ENCODE assay signal across 7 mouse cellular contexts in the genomic region with DNA sequence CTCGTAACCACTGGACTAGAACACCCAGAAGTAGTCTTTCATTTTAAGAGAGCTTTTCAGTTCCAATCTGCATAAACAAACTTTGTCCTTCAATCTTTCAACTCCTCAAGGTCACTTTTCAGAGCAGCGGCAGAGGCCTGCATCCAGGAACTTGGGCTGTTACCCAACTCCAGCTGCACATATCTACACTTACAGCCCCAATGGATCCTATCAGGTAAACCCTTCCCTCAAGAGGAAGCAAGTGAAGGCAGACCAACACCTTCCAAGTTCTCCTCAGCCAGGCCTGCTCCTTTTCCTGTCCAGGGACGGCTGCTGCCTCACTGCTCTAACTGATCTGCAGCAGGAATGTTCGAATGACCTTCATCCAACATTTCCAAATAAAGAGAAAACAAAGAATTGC. TPM values are rescaled to one million over a fixed set of nuclear protein-coding genes. Genes with fewer than 3 reads are reported as not detected.
A peak's percentile ranks its signal among the peaks of the same experiment; 100 is the strongest.
DNase-seq lines count a peak whose midpoint lies in the region; ATAC-seq and TF ChIP-seq lines count a peak whose summit lies in the region.

No protein-coding gene starts in this region.

- peaks cover 11% of the 10 kb centered on the region for H3K36me3 ChIP-seq in G1E (replicated peaks)
- H3K36me3 ChIP-seq in heart, embryonic 12.5 days: no peaks in the 10 kb centered on the region
- no peaks in the 10 kb centered on the region for H3K36me3 ChIP-seq in kidney, postnatal 0 days (ENCODE audit: insufficient read depth, low read length)

- WGBS in heart, embryonic 12.5 days: 16% methylated on average over 4 of the region's 4 CpGs
- 18% methylated on average over 4 of the region's 4 CpGs for WGBS in kidney, postnatal 0 days

- TF ChIP-seq CTCF in G1E (IDR thresholded peaks at IDR 0.05; ENCODE audit: low read depth, low read length): no peak
- no peak for TF ChIP-seq CTCF in kidney, postnatal 0 days (IDR thresholded peaks at IDR 0.05; ENCODE audit: low read depth)

- ATAC-seq in G1E (ENCODE audit: extremely low read depth, insufficient number of reproducible peaks, low FRiP score, poor library complexity, severe bottlenecking): no peak
- no peak for ATAC-seq in heart, embryonic 12.5 days (ENCODE audit: insufficient number of reproducible peaks, low FRiP score)
- peak; percentile 15; the same call in 1 of the 2 replicates for ATAC-seq in kidney, postnatal 0 days (replicated peaks; ENCODE audit: low FRiP score, low read depth)

- DNase-seq in G1E (ENCODE audit: low spot score): no peak
- DNase-seq in adrenal gland, adult 8-10 months: peak; percentile 49
- DNase-seq in kidney, postnatal 0 days (ENCODE audit: low spot score): peak; percentile 70
- DNase-seq in lung, postnatal 4 days: peak; percentile 10 to 39
- DNase-seq in right cerebral cortex, postnatal 36 days (ENCODE audit: low spot score in 2 of 2): no peak
- no peak for DNase-seq in Muller cell, postnatal 12 days (ENCODE audit: inconsistent ontology term)

- peak overlapping the region; percentile 96 for H3K27ac ChIP-seq in heart, embryonic 12.5 days (ENCODE audit: poor library complexity, severe bottlenecking)
- H3K27ac ChIP-seq in kidney, postnatal 0 days: peak overlapping the region; percentile 93

- peak overlapping the region; percentile 53; the same call in 1 of the 2 replicates for H3K4me3 ChIP-seq in G1E (ENCODE audit: low read depth, low read length)
- H3K4me3 ChIP-seq in heart, embryonic 12.5 days: peak overlapping the region; percentile 59
- peak overlapping the region; percentile 51 for H3K4me3 ChIP-seq in kidney, postnatal 0 days (replicated peaks; ENCODE audit: low read depth, low read length)

- H3K9me3 ChIP-seq in G1E (replicated peaks): no peaks in the 10 kb centered on the region
- H3K9me3 ChIP-seq in heart, embryonic 12.5 days (replicated peaks): no peaks in the 10 kb centered on the region
- no peaks in the 10 kb centered on the region for H3K9me3 ChIP-seq in kidney, postnatal 0 days (replicated peaks; ENCODE audit: low read length)

- peak overlapping the region; percentile 69 for H3K4me2 ChIP-seq in heart, embryonic 12.5 days
- H3K4me2 ChIP-seq in kidney, postnatal 0 days (ENCODE audit: low read length): peak overlapping the region; percentile 67

- H3K27me3 ChIP-seq in G1E (ENCODE audit: insufficient read depth, low read length): no peaks in the 10 kb centered on the region
- H3K27me3 ChIP-seq in heart, embryonic 12.5 days (replicated peaks): no peaks in the 10 kb centered on the region
- no peaks in the 10 kb centered on the region for H3K27me3 ChIP-seq in kidney, postnatal 0 days (ENCODE audit: insufficient read depth, low read length)

- peak overlapping the region; percentile 93 for H3K9ac ChIP-seq in heart, embryonic 12.5 days
- H3K9ac ChIP-seq in kidney, postnatal 0 days (ENCODE audit: low read depth, low read length): peak overlapping the region; percentile 65

- H3K4me1 ChIP-seq in G1E (ENCODE audit: insufficient read depth, low read depth, low read length): peaks cover 34% of the 10 kb centered on the region
- H3K4me1 ChIP-seq in heart, embryonic 12.5 days (replicated peaks): peaks cover 49% of the 10 kb centered on the region
- peaks cover 27% of the 10 kb centered on the region for H3K4me1 ChIP-seq in kidney, postnatal 0 days (replicated peaks; ENCODE audit: insufficient read depth, low read length)

RNA-seq across cellular contexts. Expression of a gene that starts 17.2 kb away (rescaled TPM):
- total RNA-seq in G1E (2014; fragmentation: Nextera tagmentation): 61.2 and 90.7 TPM in 2 replicates
- 35.8 and 42.9 TPM in 2 replicates for total RNA-seq in G1E (2017)
- polyA plus RNA-seq in G1E (2012): 36.7 and 80.1 TPM in 2 replicates
- 10 to 100 TPM; 53.7 to 65.7 (median 59.4) TPM for total RNA-seq in adrenal gland, adult 8-10 months (2022)
- polyA plus RNA-seq in heart, embryonic 12.5 days (2016; fragmentation: Nextera tagmentation; extraction: Ambion mirVana): 102 and 108 TPM in 2 replicates
- 107 and 108 TPM in 2 replicates for polyA plus RNA-seq in kidney, postnatal 0 days (2015; fragmentation: Nextera tagmentation; extraction: Ambion mirVana)

RNA-seq across cellular contexts. Expression of a gene that starts 40.4 kb away (rescaled TPM):
- total RNA-seq in G1E (2014; fragmentation: Nextera tagmentation) (not detected in 2 replicates), G1E (2017) (0.06 and 0.16 TPM in 2 replicates)
- not detected in 2 replicates for polyA plus RNA-seq in G1E (2012)
- total RNA-seq in adrenal gland, adult 8-10 months (2022): 10 to 100 TPM; 10.5 to 20.5 (median 15.0) TPM
- 1.4 and 1.8 TPM in 2 replicates for polyA plus RNA-seq in heart, embryonic 12.5 days (2016; fragmentation: Nextera tagmentation; extraction: Ambion mirVana)
- polyA plus RNA-seq in kidney, postnatal 0 days (2015; fragmentation: Nextera tagmentation; extraction: Ambion mirVana): 0.21 and 0.22 TPM in 2 replicates

Comparison
In these comparisons a context has a peak if more than half of its experiments do, and no peak if none do; other contexts are left out.
1. DNase-seq: peak in adrenal gland, adult 8-10 months (single experiment), kidney, postnatal 0 days (single experiment) and lung, postnatal 4 days (2 of 2); none in G1E (single experiment), right cerebral cortex, postnatal 36 days (0 of 2) and Muller cell, postnatal 12 days (single experiment).
2. Peak in every context shown above with its lines, with median percentiles within 50 percentile points of each other: H3K4me3 ChIP-seq.